ENCODE assay signal across 13 mouse cellular contexts in genomic region chr17:35468936-35469335, GRCm38 (mm10). TPM values are rescaled to one million over a fixed set of nuclear protein-coding genes. Genes with fewer than 3 reads are reported as not detected.
"Had no signal": no experiment of that assay in that cellular context is flagged by ENCODE, and none has a peak within 500 bp of the region (broad histone marks: within the 10 kb centered on the region; RNA-seq: fewer than 3 reads in every experiment).

No protein-coding gene starts in this region.

RNA-seq across cellular contexts. Expression of gene Pou5f1, which starts 36.9 kb away (rescaled TPM):
- polyA plus RNA-seq: heart, embryonic 12.5 days; heart, embryonic 14.5 days; heart, embryonic 16.5 days; hindbrain, embryonic 11.5 days; hindbrain, embryonic 13.5 days; hindbrain, embryonic 15.5 days; hindbrain, postnatal 0 days; intestine, embryonic 15.5 days; intestine, postnatal 0 days; kidney, embryonic 14.5 days; limb, embryonic 10.5 days; liver, embryonic 12.5 days; liver, embryonic 14.5 days had no signal
